In the genomic region with DNA sequence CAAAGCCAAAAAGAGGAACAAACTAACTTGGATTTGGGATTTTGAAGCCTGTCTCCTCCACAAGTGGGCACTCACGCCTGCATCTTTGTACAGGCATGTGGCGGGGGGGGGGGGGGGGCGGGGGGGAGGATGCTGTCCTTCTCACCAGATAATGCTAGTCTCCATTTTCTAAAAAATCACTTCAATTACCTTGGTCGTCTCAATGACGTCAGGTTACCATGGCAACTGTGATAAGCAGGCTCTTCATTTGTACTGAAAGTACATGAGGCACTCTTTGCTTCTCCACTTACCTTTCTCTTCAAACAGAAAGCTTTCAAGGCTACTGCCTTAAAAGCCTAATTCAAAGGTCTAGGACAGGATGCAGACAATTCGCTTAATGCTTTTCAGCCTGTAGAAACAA, we compare ENCODE assay signal across 9 mouse cellular contexts. TPM values are rescaled to one million over a fixed set of nuclear protein-coding genes. Genes with fewer than 3 reads are reported as not detected.
A peak's percentile ranks its signal among the peaks of the same experiment; 100 is the strongest.
DNase-seq lines count a peak whose midpoint lies in the region; ATAC-seq lines count a peak whose summit lies in the region.
"Had no signal": no experiment of that assay in that cellular context is flagged by ENCODE, and none has a peak within 500 bp of the region (broad histone marks: within the 10 kb centered on the region; RNA-seq: fewer than 3 reads in every experiment).

No protein-coding gene starts in this region.

- H3K27me3 ChIP-seq in hindbrain, embryonic 16.5 days (replicated peaks; ENCODE audit: control insufficient read depth, insufficient read depth, low read length): no peaks in the 10 kb centered on the region

- no peaks in the 10 kb centered on the region for H3K9me3 ChIP-seq in hindbrain, embryonic 16.5 days (ENCODE audit: control insufficient read depth, low read length)

- H3K4me1 ChIP-seq in hindbrain, embryonic 16.5 days (ENCODE audit: control insufficient read depth, insufficient read depth, low read depth, low read length): no peaks in the 10 kb centered on the region

- no peak overlapping the region for H3K4me2 ChIP-seq in hindbrain, embryonic 16.5 days (ENCODE audit: low read length)

- no peaks in the 10 kb centered on the region for H3K36me3 ChIP-seq in hindbrain, embryonic 16.5 days (ENCODE audit: control insufficient read depth, insufficient read depth, low read length)

- DNase-seq in adrenal gland, adult (ENCODE audit: inconsistent age in 2 of 2, low spot score in 1 of 2): peak; percentile 47 to 69
- DNase-seq in adrenal gland, postnatal 25 days: no peak
- DNase-seq in ZHBTc4 (ENCODE audit: low read depth, low spot score): peak; percentile 11
- no peak for DNase-seq in urinary bladder, postnatal 36 days (ENCODE audit: low spot score in 2 of 2)
- DNase-seq in urinary bladder, postnatal 14 days (ENCODE audit: low spot score): no peak
- DNase-seq in natural killer cell, adult 2 months (ENCODE audit: low spot score in 2 of 2): no peak

- 31% methylated on average over 4 of the region's 6 CpGs for WGBS in hindbrain, embryonic 16.5 days

- peak; percentile 65; the same call in 1 of the 2 replicates for ATAC-seq in hindbrain, embryonic 16.5 days
- peak; percentile 80 for ATAC-seq in megakaryocyte-erythroid progenitor cell, adult 5-6 weeks (replicated peaks; ENCODE audit: low FRiP score, low TSS enrichment, poor library complexity, severe bottlenecking)

- H3K9ac ChIP-seq in hindbrain, embryonic 16.5 days (ENCODE audit: low read depth, low read length): no peak overlapping the region

- no peak overlapping the region for H3K27ac ChIP-seq in hindbrain, embryonic 16.5 days (ENCODE audit: low read depth, low read length)
- H3K27ac ChIP-seq: kidney, postnatal 0 days had no signal

- no peak overlapping the region for H3K4me3 ChIP-seq in hindbrain, embryonic 16.5 days (ENCODE audit: low read length)

RNA-seq across cellular contexts. Expression of gene Tceal3, which starts 49.1 kb away (rescaled TPM):
- total RNA-seq in adrenal gland, postnatal 25 days (2021): 24.0 and 24.3 TPM in 2 replicates
- polyA plus RNA-seq in hindbrain, embryonic 16.5 days (2015; fragmentation: Nextera tagmentation; extraction: Ambion mirVana): 83.7 and 106 TPM in 2 replicates
- total RNA-seq in megakaryocyte-erythroid progenitor cell, adult 5-6 weeks (2014; fragmentation: Nextera tagmentation): 9.2 and 12.2 TPM in 2 replicates
- total RNA-seq in megakaryocyte-erythroid progenitor cell, adult 5-6 weeks (2017): 11.4 and 24.9 TPM in 2 replicates

Comparison
In these comparisons a context has a peak if more than half of its experiments do, and no peak if none do; other contexts are left out.
1. DNase-seq: peak in adrenal gland, adult (2 of 2) and ZHBTc4 (single experiment); none in adrenal gland, postnatal 25 days (single experiment), urinary bladder, postnatal 36 days (0 of 2), urinary bladder, postnatal 14 days (single experiment) and natural killer cell, adult 2 months (0 of 2).